Mouse (Mus musculus): Measurements from ENCODE around the gene Rcl1.

The Rcl1 gene

GRCm38 (mm10) chr19:29151443-29151842, 50.3 kb downstream of the Rcl1 start:
- WGBS, result 90% methylated on average over 2 of the region's 2 CpGs

GRCm38 (mm10) chr19:29155552-29155951, 54.4 kb downstream of the Rcl1 start:
- 88% methylated on average over 3 of the region's 3 CpGs for WGBS

GRCm38 (mm10) chr19:29156417-29156816, 55.2 kb downstream of the Rcl1 start:
- WGBS, result 69% methylated on average over 3 of the region's 3 CpGs

- WGBS, result 91% methylated on average over 5 of the region's 5 CpGs
Measured at GRCm38 (mm10) chr19:29157678-29158466, 56.7 kb downstream of the Rcl1 start.

GRCm38 (mm10) chr19:29158486-29158885, 57.3 kb downstream of the Rcl1 start:
- WGBS, result 82% methylated on average over 3 of the region's 3 CpGs

- 91% methylated on average over 4 of the region's 4 CpGs for WGBS
Measured at GRCm38 (mm10) chr19:29163817-29164527, 62.8 kb downstream of the Rcl1 start.

GRCm38 (mm10) chr19:29164528-29165166, 63.5 kb downstream of the Rcl1 start:
- 65% methylated on average over 7 of the region's 7 CpGs for WGBS

- 89% methylated on average over 6 of the region's 6 CpGs for WGBS
Measured at GRCm38 (mm10) chr19:29167938-29168337, 66.8 kb downstream of the Rcl1 start.

- WGBS, result 87% methylated on average over 4 of the region's 4 CpGs
Measured at GRCm38 (mm10) chr19:29180336-29180735, 79.2 kb downstream of the Rcl1 start.

- 54% methylated on average over 5 of the region's 5 CpGs for WGBS
Measured at GRCm38 (mm10) chr19:29182166-29182565, 81.0 kb downstream of the Rcl1 start.

GRCm38 (mm10) chr19:29185122-29185521, 83.9 kb downstream of the Rcl1 start:
- 34% methylated on average over 7 of the region's 7 CpGs for WGBS

- WGBS, result 45% methylated on average over 9 of the region's 9 CpGs
Measured at GRCm38 (mm10) chr19:29185552-29186232, 84.5 kb downstream of the Rcl1 start.

GRCm38 (mm10) chr19:29188879-29189278, 87.7 kb downstream of the Rcl1 start:
- WGBS, result 82% methylated on average over 2 of the region's 2 CpGs
